Mouse (Mus musculus) embryonic fibroblast, embryonic 13.5 days (primary cell): ENCODE results near the gene Ddias.

ENCODE experiments used
- CTCF ChIP-seq: IDR thresholded peaks from 2 replicates; pipeline ENCODE4 v1.5.1; 2011; ENCODE audit warnings: mild to moderate bottlenecking, control low read depth, low read length, moderate library complexity, borderline replicate concordance; ENCODE audit not compliant: insufficient read depth
- POLR2A ChIP-seq: IDR thresholded peaks from 2 replicates; pipeline ENCODE4 v1.6.1; 2011; ENCODE audit warnings: low read depth, mild to moderate bottlenecking, control low read depth, low read length, moderate library complexity

DNA sequence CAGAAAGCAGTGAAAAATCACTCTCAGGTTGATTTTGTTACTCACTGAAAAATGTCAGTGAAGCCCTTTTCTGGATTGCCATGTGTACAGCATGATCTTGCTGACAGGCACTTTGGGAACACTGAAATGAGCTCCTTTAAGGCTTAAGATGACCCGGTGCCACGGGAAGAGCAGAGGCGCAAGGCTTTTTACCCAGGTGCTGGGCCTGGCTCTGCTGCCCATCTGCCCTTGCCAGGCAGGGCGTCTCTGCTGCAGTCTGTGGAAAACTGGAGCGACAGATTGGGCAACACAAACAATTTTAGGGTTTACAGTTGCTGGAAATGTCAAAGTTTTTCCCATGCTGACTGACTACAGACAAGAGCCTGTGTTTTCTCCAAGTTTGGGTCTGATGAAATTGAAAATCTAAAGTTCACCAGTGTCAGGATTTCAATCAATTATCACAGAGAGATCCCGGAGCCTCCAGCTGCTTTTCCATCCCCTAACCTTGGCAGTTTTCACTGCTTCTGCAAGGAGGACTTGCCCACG lies 53.0 kb downstream of the Ddias start:
- no peak for TF ChIP-seq CTCF
- TF ChIP-seq POLR2A: no peak
